Mouse (Mus musculus) right cerebral cortex, postnatal 25 days (tissue): ENCODE measurements around the gene Prkx.

ENCODE experiments used
- DNase-seq: peaks from one replicate; pipeline ENCODE4 v3.0.0; 2022

Gene Prkx

DNA sequence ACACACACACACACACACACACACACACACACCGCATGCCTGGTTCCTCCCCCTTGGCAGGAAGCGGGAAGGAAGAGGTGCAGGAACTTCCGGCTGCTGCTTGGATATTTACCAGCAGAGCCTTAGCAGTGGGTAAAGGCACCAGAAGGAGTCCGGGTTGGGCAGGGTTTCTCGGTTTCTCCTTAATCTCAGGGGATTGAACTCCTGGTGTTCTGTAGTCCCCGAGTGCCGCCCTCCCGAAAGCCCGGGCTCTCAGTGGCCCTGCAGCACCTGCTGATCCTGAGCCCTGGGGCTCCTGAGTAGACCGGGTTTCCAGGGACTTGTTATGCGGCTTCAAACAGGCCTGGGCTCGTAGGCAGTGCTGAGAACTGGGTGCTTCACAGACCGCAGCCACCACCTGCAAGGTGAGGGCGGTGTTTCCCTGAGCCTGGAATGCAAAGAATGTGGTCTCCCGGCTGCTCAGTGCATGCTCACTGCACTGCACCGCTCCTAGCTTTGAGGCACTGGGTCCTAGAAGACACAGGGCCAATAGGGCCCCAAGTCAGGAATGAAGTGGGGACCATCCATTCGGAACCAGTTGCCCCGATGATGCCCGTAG lies at the start of gene Prkx:
TSS of gene Prkx (minus strand) at position 41 of the 598 bp plus-strand sequence.
- no peak for DNase-seq

- no peak for DNase-seq
Observed at GRCm38 (mm10) chrX:77812031-77812430, 16.0 kb upstream of the Prkx start.

- peak; percentile 33 for DNase-seq
Observed at GRCm38 (mm10) chrX:77810608-77811206, 14.6 kb upstream of the Prkx start.

- DNase-seq, result no peak
Observed at GRCm38 (mm10) chrX:77808602-77809001, 12.5 kb upstream of the Prkx start.

GRCm38 (mm10) chrX:77802293-77802692 lies 6.2 kb upstream of the Prkx start:
- DNase-seq, result no peak

DNA sequence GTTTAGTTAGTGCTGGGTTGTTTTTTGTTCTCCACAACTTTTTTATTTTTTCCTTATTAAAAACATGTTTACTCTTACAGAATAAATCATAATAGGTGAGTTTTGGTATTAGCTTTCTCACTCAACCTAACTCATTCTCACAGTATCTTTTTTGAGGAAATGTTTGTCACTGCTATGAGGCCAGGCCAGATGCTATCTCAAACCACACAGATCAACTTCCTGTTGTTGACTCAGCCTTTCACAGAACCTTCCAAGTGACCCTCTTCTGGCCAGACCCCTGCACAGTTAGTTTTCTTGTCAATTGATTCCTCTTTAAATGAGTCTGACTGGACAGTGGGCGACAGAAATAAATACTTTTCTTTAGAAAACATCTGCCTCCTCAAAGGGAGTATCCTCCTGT lies 5.5 kb upstream of the Prkx start:
- DNase-seq, result no peak

- no peak for DNase-seq
Observed at GRCm38 (mm10) chrX:77799554-77799953, 3.5 kb upstream of the Prkx start.

DNA sequence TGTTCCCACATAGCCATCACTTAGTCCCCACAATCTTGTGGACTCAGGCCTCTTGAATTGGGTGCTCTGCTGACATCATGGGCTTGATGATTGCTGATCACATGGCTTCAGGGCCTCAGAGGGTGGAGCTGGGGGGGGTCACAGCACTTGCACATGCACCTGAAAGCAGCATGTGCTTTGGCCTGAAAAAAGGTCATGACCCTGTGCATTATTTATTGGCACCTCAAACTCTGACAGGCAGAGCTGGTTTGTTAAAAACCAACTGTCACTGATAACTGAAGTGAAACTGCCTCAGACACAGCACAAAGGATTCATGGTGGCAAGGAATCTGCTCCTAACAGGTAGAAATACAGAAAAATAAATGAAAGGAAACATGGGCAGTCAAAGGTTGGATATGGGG lies 1.7 kb upstream of the Prkx start:
- DNase-seq, result no peak

DNA sequence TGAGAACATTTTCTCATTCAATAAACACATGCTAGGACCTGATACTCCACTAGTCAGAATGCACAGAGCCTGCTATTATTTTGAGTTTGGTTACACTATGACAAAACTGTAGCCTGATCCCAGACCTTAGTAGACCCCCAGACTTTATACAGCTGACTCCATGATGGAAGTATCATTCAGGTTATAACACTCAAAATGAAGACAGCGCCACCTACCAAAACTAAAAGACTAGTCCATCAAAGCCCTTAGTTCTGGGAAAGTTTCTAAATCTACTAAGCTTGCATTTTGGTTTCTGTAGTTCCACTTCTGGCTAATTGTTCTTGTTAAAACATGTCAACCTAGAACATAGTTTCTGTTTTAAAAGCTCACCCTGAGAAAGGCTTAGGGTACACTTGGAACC lies 838 bp upstream of the Prkx start:
- no peak for DNase-seq

DNA sequence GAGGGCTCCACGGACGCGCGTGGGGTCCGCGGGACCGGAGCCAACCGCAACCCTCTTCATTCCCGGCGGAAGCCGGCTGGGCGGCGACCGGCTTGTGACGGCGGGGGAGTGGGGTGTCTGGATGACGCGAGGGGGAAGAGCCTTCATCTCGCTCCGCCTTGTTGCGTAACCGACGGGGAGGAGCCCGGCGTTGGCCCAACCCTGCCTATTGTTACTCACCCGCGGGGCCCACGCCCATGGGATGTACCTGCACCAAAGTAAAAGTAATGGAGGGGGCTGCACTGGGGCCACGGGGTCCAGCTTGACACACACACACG lies 262 bp downstream of the Prkx start:
- peak; percentile 84 for DNase-seq

DNA sequence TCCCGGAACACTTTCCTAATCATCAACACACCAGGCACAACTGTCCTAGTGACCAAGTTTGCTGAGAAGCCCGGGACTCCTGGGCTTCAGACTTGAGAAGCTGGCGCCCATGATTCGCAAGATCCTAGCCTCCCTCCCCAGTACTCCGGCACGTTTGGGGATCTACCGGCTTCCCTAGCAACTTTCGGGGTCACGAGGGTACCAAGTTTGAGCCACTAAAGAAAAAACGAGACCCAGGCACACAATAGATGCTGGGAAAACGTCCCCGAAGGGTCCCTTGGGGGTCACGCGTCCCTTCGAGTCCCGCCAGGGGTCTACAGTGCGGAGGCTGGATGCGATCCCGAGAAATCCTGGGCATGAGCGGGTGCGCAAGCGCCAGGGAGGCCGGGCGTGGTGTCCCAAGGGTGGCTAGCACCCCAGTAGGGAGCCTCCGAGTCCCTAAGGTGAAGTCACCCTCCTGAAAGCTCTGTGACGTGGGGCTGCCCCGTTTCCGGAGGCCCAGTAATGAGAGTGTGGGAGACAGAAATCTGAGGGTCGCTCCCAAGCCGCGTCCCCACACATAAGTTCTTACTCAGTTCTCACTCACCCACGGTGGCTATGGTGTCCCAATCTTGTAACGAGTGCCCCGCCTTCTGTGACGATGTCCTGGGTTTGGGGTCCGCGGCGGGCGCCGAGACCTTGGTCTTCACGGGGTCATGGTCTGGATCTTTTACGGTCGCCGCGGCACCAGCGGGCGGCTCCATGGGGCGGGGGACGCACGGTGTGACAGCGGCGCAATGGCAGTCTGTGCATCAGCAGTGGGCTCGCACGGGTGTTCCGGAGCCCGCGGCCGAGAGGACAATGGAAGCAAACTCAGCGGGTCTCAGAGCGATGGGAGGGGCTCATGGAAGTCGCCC lies 868 bp downstream of the Prkx start:
- peak; percentile 37 for DNase-seq

DNA sequence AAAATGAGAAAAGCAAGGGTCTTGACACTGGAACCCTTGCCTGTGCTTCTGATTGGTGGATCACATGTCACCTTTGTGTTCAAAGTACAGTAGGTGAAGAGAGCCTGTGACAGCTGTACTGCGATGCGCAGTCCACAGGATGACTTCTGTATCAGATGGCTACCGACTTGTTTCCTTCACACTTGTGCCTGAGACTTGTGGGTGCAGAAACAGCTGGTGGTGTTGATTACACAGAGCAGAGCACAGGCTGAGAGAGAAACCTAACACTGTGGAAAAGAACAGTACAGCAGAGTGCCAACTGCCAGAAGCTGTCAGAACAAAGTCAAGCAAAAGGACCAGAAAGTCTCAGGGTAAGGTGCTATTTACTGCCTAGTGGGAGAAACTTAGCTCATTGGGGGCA lies 7.4 kb downstream of the Prkx start:
- no peak for DNase-seq

GRCm38 (mm10) chrX:77786354-77786753 lies 9.7 kb downstream of the Prkx start:
- no peak for DNase-seq

DNA sequence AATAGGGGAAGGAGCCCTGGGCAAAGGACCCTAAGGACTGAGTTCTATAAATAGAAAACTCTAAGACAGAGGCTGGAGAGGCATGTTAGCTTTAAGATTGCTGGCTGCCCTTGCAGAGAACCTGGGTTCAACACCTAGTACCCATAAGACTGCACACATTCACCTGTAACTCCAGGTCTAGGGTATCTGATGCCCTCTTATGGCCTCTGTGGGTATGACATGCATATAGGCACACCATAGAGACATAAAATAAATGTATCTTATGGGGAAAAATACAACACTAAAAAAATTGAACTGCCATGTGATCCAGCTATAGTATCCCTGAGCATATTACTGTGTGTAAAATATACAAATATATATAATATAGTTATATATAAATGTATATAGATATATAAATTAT lies 18.3 kb downstream of the Prkx start:
- DNase-seq, result no peak

- DNase-seq, result no peak
Observed at GRCm38 (mm10) chrX:77765153-77765552, 30.9 kb downstream of the Prkx start.

DNA sequence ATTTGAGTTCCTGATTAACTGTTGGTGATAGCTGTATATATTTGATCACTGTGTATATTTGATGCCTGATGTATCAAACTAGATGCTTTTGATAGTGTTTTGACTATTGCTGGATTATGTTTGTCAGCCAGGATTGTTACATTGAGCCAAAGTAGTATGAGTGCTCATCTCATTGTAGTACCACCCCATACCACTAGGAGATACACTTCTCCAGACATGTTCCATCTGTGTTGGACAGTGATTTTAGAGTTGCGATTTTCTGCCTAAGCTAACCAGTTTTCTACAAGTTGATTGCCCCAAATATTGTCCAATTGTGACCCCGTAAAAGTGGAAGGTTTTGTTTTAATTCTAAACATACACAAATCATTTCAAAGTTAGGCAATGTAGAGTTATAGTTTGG lies 51.8 kb downstream of the Prkx start:
- no peak for DNase-seq

GRCm38 (mm10) chrX:77741383-77741782 lies 54.7 kb downstream of the Prkx start:
- DNase-seq, result no peak

GRCm38 (mm10) chrX:77733930-77734536 lies 62.0 kb downstream of the Prkx start:
- no peak for DNase-seq

DNA sequence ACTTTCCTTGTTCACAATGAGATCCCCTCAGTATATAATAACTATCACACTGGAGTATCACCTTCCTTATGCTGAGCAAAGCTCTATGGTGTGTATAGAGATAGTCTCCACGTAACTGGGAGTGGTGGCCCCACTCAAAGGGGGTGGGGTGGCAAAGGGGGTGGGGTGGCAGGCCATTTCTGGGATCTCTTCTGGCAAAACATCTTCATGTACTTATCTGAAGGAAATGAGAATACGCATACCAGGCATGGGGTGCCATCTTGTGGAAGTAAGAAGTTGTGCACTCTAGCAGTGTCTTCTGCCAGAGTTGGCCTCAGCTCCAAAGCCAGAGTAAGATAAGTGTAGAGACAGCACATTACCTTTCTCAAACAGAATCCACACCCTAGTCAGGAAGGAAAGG lies 75.8 kb downstream of the Prkx start:
- peak; percentile 8 for DNase-seq
